Mouse (Mus musculus): Measurements from ENCODE around the gene Parva.

GRCm38 (mm10) chr7:112491737-112492136 is 64.4 kb downstream of the Parva start:
- no peak for TF ChIP-seq POLR2A (IDR thresholded peaks at IDR 0.05; ENCODE audit: low read depth, low read length)
- no peak for TF ChIP-seq CTCF (IDR thresholded peaks at IDR 0.05; ENCODE audit: borderline replicate concordance, insufficient read depth, low read length)

All from embryonic fibroblast, embryonic 13.5 days (primary cell).